Mouse (Mus musculus): ENCODE data around the gene Gatad2a. TPM values are rescaled to one million over a fixed set of nuclear protein-coding genes. Genes with fewer than 3 reads are reported as not detected.
A peak's percentile ranks its signal among the peaks of the same experiment; 100 is the strongest.

The Gatad2a gene
- polyA plus RNA-seq, 1 experiment from 2014 or later: 30.6 TPM

DNA sequence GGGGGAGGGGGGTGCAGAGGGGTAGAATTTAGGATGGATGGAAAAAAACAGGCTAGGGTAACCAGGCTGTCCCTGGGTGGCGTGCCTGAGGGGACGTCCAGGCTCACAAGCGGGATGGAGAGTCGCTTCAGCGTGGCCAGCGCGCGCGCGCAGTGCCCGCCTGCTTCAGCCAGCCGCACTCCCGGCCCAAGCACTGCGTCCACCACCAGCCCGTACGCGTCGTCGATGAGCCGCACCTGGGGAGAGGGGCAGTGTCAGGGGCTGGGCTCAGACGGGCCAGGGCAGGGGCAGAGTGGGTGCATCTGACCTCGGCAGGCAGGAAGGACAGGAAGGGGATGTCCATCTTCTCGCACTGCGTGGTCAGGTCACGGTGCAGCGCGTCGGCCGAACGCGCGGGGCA, 107.3 kb downstream of the Gatad2a start:
- H3K9ac ChIP-seq: peak overlapping the region; percentile 26; the same call in 1 of the 2 replicates
- H3K4me1 ChIP-seq (replicated peaks): peaks cover 54% of the 10 kb centered on the region
- peak overlapping the region; percentile 23 for H3K4me3 ChIP-seq
- ATAC-seq (ENCODE audit: low read depth): no peak
- no peaks in the 10 kb centered on the region for H3K9me3 ChIP-seq
- no peak overlapping the region for H3K27ac ChIP-seq (replicated peaks)
- 3% methylated on average over 32 of the region's 32 CpGs for WGBS
- peaks cover 69% of the 10 kb centered on the region for H3K27me3 ChIP-seq
- peaks cover 15% of the 10 kb centered on the region for H3K36me3 ChIP-seq
- peak overlapping the region; percentile 47 for H3K4me2 ChIP-seq

DNA sequence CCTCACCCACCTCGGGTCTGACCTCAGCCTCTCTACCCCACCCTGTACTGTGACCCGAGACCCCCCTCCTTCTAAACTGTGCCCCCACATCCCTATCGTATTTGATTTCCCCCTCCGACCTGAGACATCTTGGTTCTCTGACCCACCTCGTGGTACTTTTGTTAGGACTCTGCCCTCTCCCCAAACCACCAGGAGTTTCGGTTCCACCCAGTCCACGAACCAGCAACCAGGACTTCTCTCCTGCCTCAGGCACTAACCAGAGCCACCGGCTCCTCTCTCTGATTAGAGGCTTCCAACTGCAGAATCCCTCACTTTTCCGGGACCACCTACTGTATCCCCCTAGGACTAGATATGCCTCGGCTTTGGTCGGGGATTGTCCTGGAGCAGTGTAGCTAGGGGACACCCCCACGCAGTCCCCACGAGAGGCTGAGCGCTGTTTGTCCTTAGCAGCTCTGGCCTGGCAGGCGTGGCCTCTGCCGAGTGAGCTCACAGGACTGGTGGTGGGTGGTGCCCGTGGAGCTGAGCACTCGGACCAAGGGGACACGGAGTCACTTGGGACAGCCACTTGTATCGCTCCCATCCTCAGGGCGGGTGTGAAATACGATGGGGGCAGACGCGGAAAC, 107.8 kb downstream of the Gatad2a start:
- WGBS: 8% methylated on average over 24 of the region's 24 CpGs
- Histone ChIP-seq H3K36me3 (peaks cover 10% of the 10 kb centered on the region), H3K4me2 (peak overlapping the region; percentile 47), H3K27me3 (peaks cover 75% of the 10 kb centered on the region), H3K27ac (replicated peaks) (no peak overlapping the region), H3K4me1 (replicated peaks) (peaks cover 51% of the 10 kb centered on the region), H3K9me3 (no peaks in the 10 kb centered on the region), H3K9ac (peak overlapping the region; percentile 10; the same call in 1 of the 2 replicates), H3K4me3 (peak overlapping the region; percentile 24)
- 0 out of 2 replicates have a peak, but pooled peaks have one; percentile 10 for ATAC-seq (ENCODE audit: low read depth)

GRCm38 (mm10) chr8:69887289-69888243, 108.6 kb downstream of the Gatad2a start, which contains the start of gene Cilp2:
TSS of gene Cilp2 (minus strand) at chr8:69887687.
- Histone ChIP-seq H3K9ac (peak within 1 kb of the TSS; percentile 17; the same call in 1 of the 2 replicates), H3K27ac (replicated peaks) (no peak within 1 kb of the TSS), H3K4me3 (peak within 1 kb of the TSS; percentile 24), H3K9me3 (no peaks in the 10 kb centered on the region), H3K36me3 (0 out of 2 replicates have a peak, but pooled peaks cover 5% of the 10 kb centered on the region), H3K27me3 (peaks cover 83% of the 10 kb centered on the region), H3K4me2 (peak within 1 kb of the TSS; percentile 47), H3K4me1 (replicated peaks) (peaks cover 56% of the 10 kb centered on the region)
- ATAC-seq (ENCODE audit: low read depth): no peak
- under 1% methylated on average over 60 of the region's 60 CpGs for WGBS

- no peak overlapping the region for H3K27ac ChIP-seq (replicated peaks)
- H3K27me3 ChIP-seq: peaks cover 100% of the 10 kb centered on the region
- no peak overlapping the region for H3K4me3 ChIP-seq
- 54% methylated on average over 13 of the region's 13 CpGs for WGBS
- H3K4me2 ChIP-seq: no peak overlapping the region
- ATAC-seq (ENCODE audit: low read depth): no peak
- H3K9me3 ChIP-seq: no peaks in the 10 kb centered on the region
- no peak overlapping the region for H3K9ac ChIP-seq
- H3K36me3 ChIP-seq: no peaks in the 10 kb centered on the region
- H3K4me1 ChIP-seq (replicated peaks): peaks cover 67% of the 10 kb centered on the region
These were observed 112.0 kb downstream of the Gatad2a start for GRCm38 (mm10) chr8:69884141-69884540.

GRCm38 (mm10) chr8:69882833-69883600, 113.2 kb downstream of the Gatad2a start:
- ATAC-seq (ENCODE audit: low read depth): no peak
- Histone ChIP-seq H3K36me3 (no peaks in the 10 kb centered on the region), H3K4me1 (replicated peaks) (peaks cover 56% of the 10 kb centered on the region), H3K9me3 (no peaks in the 10 kb centered on the region), H3K4me2 (peak overlapping the region; percentile 56), H3K4me3 (peak overlapping the region; percentile 44), H3K27me3 (peaks cover 99% of the 10 kb centered on the region), H3K9ac (0 out of 2 replicates have a peak overlapping the region, but pooled peaks have one; percentile 52), H3K27ac (replicated peaks) (no peak overlapping the region)
- WGBS: 13% methylated on average over 52 of the region's 52 CpGs

- H3K36me3 ChIP-seq: no peaks in the 10 kb centered on the region
- peaks cover 94% of the 10 kb centered on the region for H3K27me3 ChIP-seq
- H3K4me1 ChIP-seq (replicated peaks): peaks cover 48% of the 10 kb centered on the region
- peak overlapping the region; percentile 56 for H3K9ac ChIP-seq
- peak overlapping the region; percentile 56 for H3K4me2 ChIP-seq
- H3K9me3 ChIP-seq: no peaks in the 10 kb centered on the region
- ATAC-seq (ENCODE audit: low read depth): peak; percentile 65
- WGBS: 4% methylated on average over 100 of the region's 103 CpGs
- H3K27ac ChIP-seq (replicated peaks): no peak overlapping the region
- H3K4me3 ChIP-seq: peak overlapping the region; percentile 44
These were observed 114.0 kb downstream of the Gatad2a start for GRCm38 (mm10) chr8:69882021-69882756.

DNA sequence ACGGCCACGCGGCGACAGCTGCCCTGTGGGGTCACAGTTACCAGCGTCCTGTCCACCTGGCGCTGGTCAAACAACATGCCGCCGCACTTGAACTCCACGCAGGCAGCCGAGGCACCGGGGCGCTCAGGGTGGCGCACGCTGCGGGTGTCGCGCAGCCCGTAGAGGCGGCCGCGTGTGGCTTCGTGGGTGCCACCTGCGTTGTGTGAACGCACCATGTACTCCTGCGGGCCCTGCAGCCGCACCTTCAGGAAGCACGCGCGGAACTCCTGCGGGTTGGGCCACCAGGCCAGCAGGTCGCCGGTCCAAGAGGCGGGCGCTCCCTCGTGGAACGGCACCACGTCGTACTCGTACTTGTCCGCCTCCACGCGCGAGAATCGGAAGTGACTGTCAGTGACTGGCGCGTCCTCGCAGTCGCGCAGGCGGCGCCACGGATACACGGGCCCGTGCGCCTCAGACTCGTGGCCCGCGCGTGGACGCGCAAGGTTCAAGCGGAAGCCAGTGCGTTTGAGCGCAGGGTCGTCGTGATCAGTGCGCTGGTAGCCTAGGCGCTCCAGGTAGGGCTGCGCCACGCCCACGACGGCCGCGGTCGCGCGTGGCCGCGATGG, 114.8 kb downstream of the Gatad2a start:
- ATAC-seq (ENCODE audit: low read depth): peak; percentile 1; the same call in 1 of the 2 replicates
- Histone ChIP-seq H3K27me3 (peaks cover 91% of the 10 kb centered on the region), H3K4me3 (peak overlapping the region; percentile 44), H3K4me1 (replicated peaks) (peaks cover 41% of the 10 kb centered on the region), H3K27ac (replicated peaks) (no peak overlapping the region), H3K36me3 (no peaks in the 10 kb centered on the region), H3K4me2 (peak overlapping the region; percentile 56), H3K9me3 (no peaks in the 10 kb centered on the region), H3K9ac (peak overlapping the region; percentile 56)
- 21% methylated on average over 79 of the region's 79 CpGs for WGBS

DNA sequence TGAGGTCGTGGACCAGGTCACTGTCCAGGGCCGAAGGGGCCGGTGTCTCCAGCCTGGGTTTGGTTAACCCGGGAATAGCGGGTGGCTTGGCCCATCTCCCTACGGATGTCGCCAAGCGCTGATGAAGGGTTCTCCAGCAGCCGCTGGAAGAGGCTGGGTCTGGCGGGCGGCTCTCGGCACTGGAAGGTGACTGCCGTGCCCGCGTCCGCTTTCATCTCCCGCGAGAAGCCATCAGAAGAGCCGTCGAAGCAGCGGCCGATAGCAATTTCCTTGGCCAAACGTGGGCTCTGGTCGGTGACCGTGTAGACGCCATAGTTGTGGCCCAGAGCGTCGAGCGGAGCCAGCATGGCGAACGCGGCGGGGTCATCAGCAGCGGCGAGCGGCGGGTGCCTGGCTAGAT, 115.3 kb downstream of the Gatad2a start:
- H3K4me3 ChIP-seq: peak overlapping the region; percentile 44
- WGBS: 8% methylated on average over 37 of the region's 37 CpGs
- H3K27ac ChIP-seq (replicated peaks): no peak overlapping the region
- ATAC-seq (ENCODE audit: low read depth): no peak
- peaks cover 90% of the 10 kb centered on the region for H3K27me3 ChIP-seq
- H3K4me2 ChIP-seq: peak overlapping the region; percentile 56
- H3K9me3 ChIP-seq: no peaks in the 10 kb centered on the region
- peaks cover 36% of the 10 kb centered on the region for H3K4me1 ChIP-seq (replicated peaks)
- H3K36me3 ChIP-seq: no peaks in the 10 kb centered on the region
- no peak overlapping the region for H3K9ac ChIP-seq

DNA sequence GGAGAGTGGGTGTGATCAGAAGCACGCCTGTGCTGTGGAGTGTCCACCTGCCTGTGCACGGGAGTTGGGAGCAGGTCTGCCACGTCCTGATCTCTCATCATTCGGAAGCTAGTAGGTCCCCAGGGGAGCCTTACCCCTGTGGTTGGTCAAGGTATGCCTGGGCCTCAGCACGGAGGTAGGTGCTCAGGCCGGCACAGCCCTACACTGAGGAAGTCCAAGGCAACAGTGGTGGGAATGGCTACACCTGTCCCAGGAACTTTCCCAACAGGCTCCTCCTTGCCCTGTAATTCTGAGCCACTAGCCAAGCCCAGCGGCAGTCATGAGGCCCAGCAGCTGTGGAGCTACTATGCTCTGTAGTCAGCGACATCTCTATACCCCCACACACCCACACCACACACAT, 116.5 kb downstream of the Gatad2a start:
- Histone ChIP-seq H3K4me2 (no peak overlapping the region), H3K36me3 (no peaks in the 10 kb centered on the region), H3K27ac (replicated peaks) (no peak overlapping the region), H3K4me1 (replicated peaks) (peaks cover 29% of the 10 kb centered on the region), H3K9me3 (no peaks in the 10 kb centered on the region), H3K27me3 (peaks cover 79% of the 10 kb centered on the region), H3K4me3 (no peak overlapping the region), H3K9ac (no peak overlapping the region)
- WGBS: 55% methylated on average over 8 of the region's 8 CpGs
- no peak for ATAC-seq (ENCODE audit: low read depth)

- Histone ChIP-seq H3K27ac (replicated peaks) (no peak overlapping the region), H3K36me3 (no peaks in the 10 kb centered on the region), H3K27me3 (peaks cover 62% of the 10 kb centered on the region), H3K4me2 (no peak overlapping the region), H3K4me1 (replicated peaks) (peaks cover 29% of the 10 kb centered on the region), H3K9me3 (no peaks in the 10 kb centered on the region), H3K4me3 (no peak overlapping the region), H3K9ac (no peak overlapping the region)
- WGBS: 69% methylated on average over 3 of the region's 3 CpGs
- ATAC-seq (ENCODE audit: low read depth): no peak
These were observed 118.2 kb downstream of the Gatad2a start for GRCm38 (mm10) chr8:69877992-69878391.

- no peak for ATAC-seq (ENCODE audit: low read depth)
- WGBS: 87% methylated on average over 4 of the region's 4 CpGs
- Histone ChIP-seq H3K9me3 (no peaks in the 10 kb centered on the region), H3K4me2 (no peak overlapping the region), H3K9ac (no peak overlapping the region), H3K4me1 (replicated peaks) (peaks cover 23% of the 10 kb centered on the region), H3K36me3 (0 out of 2 replicates have a peak, but pooled peaks cover 5% of the 10 kb centered on the region), H3K27ac (replicated peaks) (no peak overlapping the region), H3K4me3 (no peak overlapping the region), H3K27me3 (peaks cover 56% of the 10 kb centered on the region)
These were observed 118.8 kb downstream of the Gatad2a start for GRCm38 (mm10) chr8:69877396-69877795.

Measured in neural tube, embryonic 13.5 days (tissue).